Mouse (Mus musculus) stomach, embryonic 14.5 days (tissue): ENCODE data around the gene Arhgef7. TPM values are rescaled to one million over a fixed set of nuclear protein-coding genes. Genes with fewer than 3 reads are reported as not detected.

Source experiments
- ATAC-seq: fragments of 200-750 bp; cut with Nextera tagmentation; 2 replicates; pipeline ENCODE4 v1.8.0; 2017; ENCODE audit warnings: low read depth, moderate TSS enrichment; ENCODE audit not compliant: insufficient number of reproducible peaks, insufficient read depth, low FRiP score
- H3K27ac ChIP-seq: fragments of 300-500 bp; sonication (generic); 2 replicates; pipeline ENCODE4 v1.5.1; 2014; ENCODE audit warnings: mild to moderate bottlenecking, low read length, moderate library complexity, mixed read lengths
- H3K27me3 ChIP-seq: fragments of 300-500 bp; sonication (generic); 2 replicates; pipeline ENCODE4 v1.6.1; 2014; ENCODE audit warnings: low read length, control low read depth, mixed read lengths; ENCODE audit not compliant: control insufficient read depth, insufficient read depth
- H3K36me3 ChIP-seq: fragments of 300-500 bp; sonication (generic); 2 replicates; pipeline ENCODE4 v1.6.1; 2014; ENCODE audit warnings: mild to moderate bottlenecking, control low read depth, low read length, moderate library complexity, mixed read lengths; ENCODE audit not compliant: control insufficient read depth, insufficient read depth
- H3K4me1 ChIP-seq: fragments of 300-500 bp; sonication (generic); 2 replicates; pipeline ENCODE4 v1.6.1; 2014; ENCODE audit warnings: low read length, control low read depth, mixed read lengths; ENCODE audit not compliant: control insufficient read depth, insufficient read depth
- H3K4me2 ChIP-seq: fragments of 300-500 bp; sonication (generic); replicated peaks from 2 replicates; pipeline ENCODE4 v1.6.1; 2014; ENCODE audit warnings: low read depth, low read length, control low read depth
- H3K4me3 ChIP-seq: fragments of 300-500 bp; sonication (generic); 2 replicates; pipeline ENCODE4 v1.5.1; 2014; ENCODE audit warnings: low read depth, low read length, control low read depth
- H3K9ac ChIP-seq: fragments of 300-500 bp; sonication (generic); replicated peaks from 2 replicates; pipeline ENCODE4 v1.6.1; 2014; ENCODE audit warnings: low read depth, mild to moderate bottlenecking, control low read depth, low read length, moderate library complexity, mixed read lengths
- H3K9me3 ChIP-seq: fragments of 300-500 bp; sonication (generic); 2 replicates; pipeline ENCODE4 v1.6.1; 2016; ENCODE audit warnings: low read depth, low read length, control low read depth; ENCODE audit not compliant: control insufficient read depth
- WGBS: fragments of 180-500 bp; shearing (Covaris S2); extraction: QIAGEN DNeasy Blood & Tissue Kit; methylation state at CpG from one replicate; pipeline ENCODE4 v1.1.7; 2014; 5-methylcytosine and 5-hydroxymethylcytosine counted together
- polyA plus RNA-seq: library from polyadenylated mRNA; unstranded; fragments of >200 nt; fragmentation: Nextera tagmentation; extraction: Ambion mirVana; gene quantifications from 2 replicates; pipeline ENCODE4 v1.2.1, GENCODE M21; 2014

The Arhgef7 gene
- polyA plus RNA-seq, 1 experiment from 2014 or later = 37.0 TPM

DNA sequence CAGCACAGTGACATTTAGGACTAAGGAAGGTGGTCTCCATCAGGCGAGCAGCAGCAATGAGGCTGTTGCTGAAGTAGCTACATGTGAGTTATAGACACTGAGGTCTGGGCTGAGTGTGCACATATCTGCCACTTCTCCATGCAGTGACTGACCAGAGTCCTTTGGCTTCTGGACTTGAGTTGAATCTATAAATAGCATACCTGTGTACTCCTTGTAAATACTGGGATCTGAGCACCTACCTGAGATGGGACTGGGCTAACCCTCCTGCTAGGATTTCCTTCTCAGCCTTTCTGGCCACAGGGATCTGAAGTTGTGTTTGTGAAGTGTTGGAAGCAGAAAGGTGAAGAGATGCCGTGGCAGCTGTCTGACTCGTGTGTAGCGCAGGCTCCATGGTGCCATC is 105.6 kb downstream of the Arhgef7 start:
- Histone ChIP-seq H3K4me2 (no peak overlapping the region), H3K9me3 (no peaks in the 10 kb centered on the region), H3K27ac (no peak overlapping the region), H3K36me3 (peaks cover 26% of the 10 kb centered on the region), H3K9ac (no peak overlapping the region), H3K27me3 (no peaks in the 10 kb centered on the region), H3K4me3 (no peak overlapping the region), H3K4me1 (no peaks in the 10 kb centered on the region)
- ATAC-seq = no peak
- WGBS = 85% methylated on average over 4 of the region's 4 CpGs

DNA sequence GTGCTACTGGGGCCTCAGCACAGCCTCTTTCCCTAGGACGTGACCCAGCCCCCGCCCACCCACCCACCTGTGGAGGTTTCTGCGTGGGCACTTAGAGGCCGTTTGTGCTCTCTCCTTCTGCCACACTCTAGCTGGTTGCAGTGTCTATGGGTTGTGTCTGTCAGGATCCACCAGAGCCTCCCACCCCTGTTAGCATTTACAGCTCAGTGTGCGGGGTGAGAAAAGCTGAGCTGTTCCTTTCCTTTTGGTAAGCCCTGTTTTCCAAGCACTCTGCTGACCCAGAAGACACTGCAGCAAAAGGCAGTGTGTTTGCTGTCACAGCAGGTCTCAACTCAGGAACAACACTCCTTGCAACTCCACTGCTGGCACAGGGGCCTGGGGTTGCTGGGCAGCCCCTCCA is 106.7 kb downstream of the Arhgef7 start:
- 94% methylated on average over 5 of the region's 5 CpGs for WGBS
- Histone ChIP-seq H3K4me3 (no peak overlapping the region), H3K36me3 (peaks cover 23% of the 10 kb centered on the region), H3K9me3 (no peaks in the 10 kb centered on the region), H3K9ac (no peak overlapping the region), H3K27ac (no peak overlapping the region), H3K27me3 (no peaks in the 10 kb centered on the region), H3K4me2 (no peak overlapping the region), H3K4me1 (no peaks in the 10 kb centered on the region)
- no peak for ATAC-seq

DNA sequence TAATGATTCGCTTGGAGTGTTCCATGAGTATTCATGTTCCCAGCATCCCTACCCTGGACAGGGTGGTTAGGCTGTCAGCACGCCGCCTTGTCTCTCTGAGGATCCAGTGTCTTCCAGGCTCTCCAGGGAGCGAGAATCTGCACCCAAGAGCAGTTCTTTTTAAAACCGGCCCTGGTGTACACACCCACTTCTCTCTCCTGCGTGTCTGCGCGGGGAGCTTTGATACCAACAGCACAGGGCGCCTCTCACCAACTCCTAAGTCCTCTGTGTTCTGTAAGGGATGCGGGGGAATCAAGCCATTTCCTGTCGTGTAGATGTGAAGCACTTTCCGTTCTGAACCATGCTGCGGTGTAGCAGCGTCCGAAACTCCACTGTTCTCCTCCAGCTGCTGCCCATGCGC is 107.2 kb downstream of the Arhgef7 start:
- peaks cover 23% of the 10 kb centered on the region for H3K36me3 ChIP-seq
- WGBS = 92% methylated on average over 16 of the region's 16 CpGs

DNA sequence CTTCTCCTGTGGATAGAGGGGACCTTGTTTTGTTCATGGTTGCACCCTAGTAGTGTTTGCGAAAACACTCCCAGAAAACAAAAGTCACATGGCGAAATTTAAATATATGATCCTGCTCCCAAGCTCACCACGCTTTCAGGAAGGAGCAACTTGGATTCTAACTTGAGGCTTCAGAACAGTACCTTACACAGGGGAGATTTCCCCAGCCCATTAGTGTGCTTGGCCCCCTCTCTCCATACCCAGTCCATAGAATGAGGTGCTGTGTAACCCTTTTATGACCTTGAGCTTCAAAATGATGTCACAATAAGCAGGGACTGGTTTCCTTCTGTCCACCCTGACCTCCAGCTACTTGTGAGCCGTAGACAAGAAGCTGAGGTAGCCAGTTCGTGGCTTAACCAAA is 112.7 kb downstream of the Arhgef7 start, which contains the start of gene Tex29:
TSS of gene Tex29 (plus strand) at position 301 of the 400 bp plus-strand sequence.
- H3K9ac ChIP-seq = no peak within 1 kb of the TSS
- no peak within 1 kb of the TSS for H3K4me3 ChIP-seq
- no peak for ATAC-seq
- no peaks in the 10 kb centered on the region for H3K9me3 ChIP-seq
- 0 out of 2 replicates have a peak, but pooled peaks cover 4% of the 10 kb centered on the region for H3K4me1 ChIP-seq
- 84% methylated on average over 5 of the region's 5 CpGs for WGBS
- H3K27me3 ChIP-seq = no peaks in the 10 kb centered on the region
- no peak within 1 kb of the TSS for H3K27ac ChIP-seq
- H3K36me3 ChIP-seq = no peaks in the 10 kb centered on the region; the same call in 1 of the 2 replicates
- no peak within 1 kb of the TSS for H3K4me2 ChIP-seq

More for the DNA sequence above, 107.2 kb downstream of the Arhgef7 start:
- no peak for ATAC-seq
- H3K27ac ChIP-seq = no peak overlapping the region
- no peaks in the 10 kb centered on the region for H3K27me3 ChIP-seq
- no peaks in the 10 kb centered on the region for H3K4me1 ChIP-seq
- no peak overlapping the region for H3K4me2 ChIP-seq
- no peak overlapping the region for H3K9ac ChIP-seq
- no peaks in the 10 kb centered on the region for H3K9me3 ChIP-seq
- no peak overlapping the region for H3K4me3 ChIP-seq

DNA sequence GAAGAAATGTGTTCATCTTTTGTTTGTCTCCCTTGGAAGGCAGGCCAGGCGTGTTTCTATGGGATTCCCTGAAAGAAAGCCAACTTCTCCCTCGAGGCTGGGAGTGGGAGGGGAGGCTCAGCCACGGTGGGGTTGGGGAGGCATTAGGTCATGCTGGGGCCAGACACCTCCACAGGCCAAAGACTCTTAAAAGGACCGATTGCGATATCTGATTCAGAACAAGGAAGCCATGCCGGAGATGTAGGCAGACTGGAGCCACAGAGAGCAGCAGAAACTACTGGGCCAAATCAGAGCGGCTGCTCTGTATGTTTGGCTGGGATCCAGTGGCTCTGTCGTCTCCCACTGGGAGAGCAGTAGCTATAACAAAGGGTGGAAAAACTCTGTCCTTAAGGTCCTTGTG is 114.0 kb downstream of the Arhgef7 start:
- Histone ChIP-seq H3K27ac (no peak overlapping the region), H3K4me2 (no peak overlapping the region), H3K9me3 (no peaks in the 10 kb centered on the region), H3K27me3 (no peaks in the 10 kb centered on the region), H3K9ac (no peak overlapping the region), H3K4me3 (no peak overlapping the region), H3K4me1 (0 out of 2 replicates have a peak, but pooled peaks cover 4% of the 10 kb centered on the region), H3K36me3 (no peaks in the 10 kb centered on the region)
- 30% methylated on average over 8 of the region's 8 CpGs for WGBS
- ATAC-seq = no peak

DNA sequence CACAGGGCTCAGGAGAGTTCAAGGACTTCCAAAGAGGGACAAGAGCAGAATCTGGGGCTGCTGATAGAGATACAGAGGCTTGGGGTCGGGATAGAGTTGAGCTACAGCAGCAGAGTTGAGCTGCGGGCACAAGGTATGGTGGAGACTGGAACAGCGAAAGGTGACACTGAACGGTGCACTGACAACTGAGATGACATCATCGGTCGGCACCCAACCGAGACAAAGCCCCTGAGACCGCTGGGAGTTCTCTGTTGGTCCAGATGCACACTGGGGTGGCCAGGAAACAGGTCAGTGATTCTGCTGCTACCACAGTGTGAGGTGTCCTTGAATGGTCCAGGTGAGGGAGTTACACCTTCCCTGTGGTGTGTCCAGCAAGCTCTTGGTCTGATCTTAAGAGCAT is 115.2 kb downstream of the Arhgef7 start:
- H3K9me3 ChIP-seq = no peaks in the 10 kb centered on the region
- no peak overlapping the region for H3K4me2 ChIP-seq
- H3K36me3 ChIP-seq = no peaks in the 10 kb centered on the region
- H3K27me3 ChIP-seq = no peaks in the 10 kb centered on the region
- no peak for ATAC-seq
- 80% methylated on average over 8 of the region's 8 CpGs for WGBS
- H3K9ac ChIP-seq = no peak overlapping the region
- H3K4me3 ChIP-seq = no peak overlapping the region
- no peak overlapping the region for H3K27ac ChIP-seq
- H3K4me1 ChIP-seq = 0 out of 2 replicates have a peak, but pooled peaks cover 4% of the 10 kb centered on the region

DNA sequence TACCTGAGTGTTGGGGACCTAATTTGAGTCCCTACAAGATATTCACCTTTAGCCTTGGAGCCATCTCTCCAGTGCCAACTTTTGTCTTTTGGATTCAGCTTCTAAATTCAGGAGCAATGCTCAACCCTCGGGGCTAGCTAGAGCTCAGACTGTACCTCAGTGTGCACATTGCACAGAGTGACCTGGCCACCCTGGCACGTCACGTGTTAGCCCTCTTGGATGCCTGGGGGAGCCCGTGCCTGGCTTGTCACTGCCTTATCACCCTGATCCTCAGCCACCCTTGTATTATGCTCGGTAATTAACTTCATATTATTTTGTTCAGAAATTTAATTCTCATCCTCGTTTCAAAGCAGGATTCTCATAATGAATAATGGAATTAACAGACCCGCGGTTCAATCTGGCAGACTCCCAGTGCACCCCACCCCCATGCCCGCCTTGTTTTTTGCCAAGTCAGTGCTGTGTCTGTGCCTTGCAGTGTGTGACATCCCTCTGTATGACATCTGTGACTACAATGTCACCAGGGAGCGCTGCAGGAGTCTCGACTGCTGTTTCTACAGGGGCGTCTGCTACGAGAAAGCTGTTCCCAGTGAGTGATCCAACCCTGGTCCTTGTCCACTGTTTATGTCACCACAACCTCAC is 116.3 kb downstream of the Arhgef7 start:
- Histone ChIP-seq H3K27ac (no peak overlapping the region), H3K9ac (no peak overlapping the region), H3K36me3 (no peaks in the 10 kb centered on the region), H3K4me1 (0 out of 2 replicates have a peak, but pooled peaks cover 4% of the 10 kb centered on the region), H3K27me3 (no peaks in the 10 kb centered on the region), H3K9me3 (no peaks in the 10 kb centered on the region), H3K4me3 (no peak overlapping the region), H3K4me2 (no peak overlapping the region)
- no peak for ATAC-seq
- 82% methylated on average over 13 of the region's 13 CpGs for WGBS

DNA sequence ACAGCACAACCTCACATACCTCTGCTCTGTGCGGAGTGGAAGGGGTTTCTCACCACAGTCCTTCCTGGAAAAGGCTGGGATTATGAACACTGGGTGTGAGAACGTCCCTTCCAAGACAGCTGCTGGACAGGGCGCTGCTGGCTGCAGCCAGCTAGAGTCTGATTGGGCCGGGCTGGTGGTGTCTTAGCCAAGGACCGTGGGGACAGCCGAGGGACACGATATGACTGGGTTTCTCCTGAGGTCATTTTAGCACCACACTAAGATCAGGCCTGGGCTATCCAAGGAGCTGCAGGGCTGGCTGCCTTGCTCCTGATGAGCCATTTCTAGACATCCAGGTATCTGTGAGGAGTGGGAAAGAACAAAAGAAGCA is 116.8 kb downstream of the Arhgef7 start:
- no peak overlapping the region for H3K4me3 ChIP-seq
- WGBS = 77% methylated on average over 7 of the region's 7 CpGs
- no peaks in the 10 kb centered on the region for H3K27me3 ChIP-seq
- no peak overlapping the region for H3K27ac ChIP-seq
- H3K9ac ChIP-seq = no peak overlapping the region
- no peaks in the 10 kb centered on the region for H3K36me3 ChIP-seq
- H3K4me1 ChIP-seq = 0 out of 2 replicates have a peak, but pooled peaks cover 4% of the 10 kb centered on the region
- H3K4me2 ChIP-seq = no peak overlapping the region
- no peaks in the 10 kb centered on the region for H3K9me3 ChIP-seq
- ATAC-seq = no peak

DNA sequence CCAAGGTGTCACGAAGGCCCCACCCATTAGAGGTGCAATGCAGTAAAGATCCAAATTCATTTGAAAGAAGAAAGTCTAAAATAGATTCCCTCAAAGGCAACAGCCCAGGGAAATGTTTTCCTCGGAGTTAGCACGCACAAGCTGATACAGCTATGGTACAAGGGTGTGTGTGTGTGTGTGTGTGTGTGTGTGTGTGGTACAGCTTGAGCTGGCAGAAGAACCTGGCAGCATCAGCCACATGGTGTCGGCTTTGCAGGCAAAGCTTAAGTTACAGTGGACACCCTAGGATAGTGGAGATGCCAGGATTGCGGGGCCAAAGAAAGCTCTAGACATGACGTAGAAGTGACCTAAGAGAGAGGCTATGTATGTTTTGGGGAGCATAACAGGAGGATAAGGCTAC is 119.3 kb downstream of the Arhgef7 start:
- Histone ChIP-seq H3K4me1 (0 out of 2 replicates have a peak, but pooled peaks cover 1% of the 10 kb centered on the region), H3K4me2 (no peak overlapping the region), H3K9me3 (no peaks in the 10 kb centered on the region), H3K36me3 (no peaks in the 10 kb centered on the region), H3K9ac (no peak overlapping the region), H3K27me3 (no peaks in the 10 kb centered on the region), H3K4me3 (no peak overlapping the region), H3K27ac (no peak overlapping the region)
- WGBS = 91% methylated on average over 6 of the region's 6 CpGs
- no peak for ATAC-seq
